Mouse (Mus musculus) olfactory bulb, adult 2 months (tissue): ENCODE measurements at regions not wholly inside any gene's neighbourhood (a gene's known extent, or its start where the extent isn't known, plus 50 kb on each side); places are given as distances from the start of the nearest gene placed in this dataset.

Experiments
- H3K27ac ChIP-seq: fragments of 200-500 bp; 2 replicates; pipeline ENCODE4 v1.5.1; 2012; ENCODE audit warnings: low read depth, low read length; ENCODE audit not compliant: insufficient read depth
- H3K4me1 ChIP-seq: fragments of 200-500 bp; 2 replicates; pipeline ENCODE4 v1.6.1; 2012; ENCODE audit warnings: low read length; ENCODE audit not compliant: control insufficient read depth, insufficient read depth
- H3K4me3 ChIP-seq: fragments of 200-500 bp; 2 replicates; pipeline ENCODE4 v1.5.1; 2012; ENCODE audit warnings: mild to moderate bottlenecking, low read depth, low read length, moderate library complexity; ENCODE audit not compliant: insufficient read depth
- CTCF ChIP-seq: fragments of 200-500 bp; IDR thresholded peaks from 2 replicates; pipeline ENCODE4 v1.5.1; 2012; ENCODE audit warnings: low read depth, mild to moderate bottlenecking, low read length, moderate library complexity; ENCODE audit not compliant: insufficient read depth
- POLR2A ChIP-seq: fragments of 200-500 bp; IDR thresholded peaks from 2 replicates; pipeline ENCODE4 v1.6.1; 2012; ENCODE audit warnings: mild to moderate bottlenecking, low read depth, low read length, moderate library complexity; ENCODE audit not compliant: insufficient read depth
- WGBS: fragments of 180-500 bp; shearing (Covaris S2); methylation state at CpG from one replicate; pipeline ENCODE4 v1.1.7; 2018; 5-methylcytosine and 5-hydroxymethylcytosine counted together

DNA sequence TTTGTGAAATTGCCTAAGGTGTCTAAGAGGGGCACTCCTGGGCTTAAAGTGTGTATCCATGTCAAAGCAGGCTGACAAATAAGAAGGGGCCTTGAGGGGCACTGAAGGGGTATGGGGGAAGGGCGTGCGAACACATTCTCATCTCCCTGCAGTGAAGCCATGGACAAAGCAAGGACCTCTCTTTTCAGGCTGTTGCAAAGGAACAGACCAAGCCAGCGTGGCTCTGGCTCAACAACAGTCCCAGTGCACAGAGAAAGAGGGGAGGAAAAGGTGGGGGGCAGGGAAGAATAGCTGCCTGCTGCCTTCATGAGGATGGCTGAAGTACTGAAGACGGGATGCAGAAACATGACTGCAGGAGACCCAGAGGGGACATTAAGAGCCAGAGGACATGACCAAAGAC, 184.9 kb upstream of the Rbms3 start:
- no peak for TF ChIP-seq CTCF
- no peak for TF ChIP-seq POLR2A
- H3K4me3 ChIP-seq = no peak overlapping the region
- no peak overlapping the region for H3K27ac ChIP-seq
- peaks cover 4% of the 10 kb centered on the region; the same call in 1 of the 2 replicates for H3K4me1 ChIP-seq
- 48% methylated on average over 4 of the region's 4 CpGs for WGBS

DNA sequence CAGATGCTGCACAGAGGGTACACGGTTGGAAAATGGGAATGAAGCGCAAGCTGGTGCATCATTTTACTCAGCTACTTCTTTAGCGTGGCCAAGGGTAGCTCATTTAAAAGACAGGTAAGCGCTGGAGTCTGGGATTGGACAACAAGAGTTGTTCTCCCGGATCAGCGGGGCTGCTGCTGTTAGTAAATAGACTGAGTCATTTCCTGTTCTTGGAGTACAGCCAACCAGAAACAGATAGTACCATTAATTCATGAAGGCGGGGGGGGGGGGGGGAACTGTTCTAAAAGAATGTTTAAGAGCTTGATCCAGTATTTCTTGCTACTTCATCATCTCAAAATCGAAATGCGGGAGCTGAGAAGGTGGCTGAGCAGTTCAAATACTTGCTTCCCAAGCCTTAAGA, 183.5 kb upstream of the Rbms3 start:
- Histone ChIP-seq H3K4me1 (peaks cover 4% of the 10 kb centered on the region; the same call in 1 of the 2 replicates), H3K27ac (no peak overlapping the region), H3K4me3 (no peak overlapping the region)
- TF ChIP-seq POLR2A (no peak), CTCF (no peak)
- WGBS = 48% methylated on average over 9 of the region's 9 CpGs

DNA sequence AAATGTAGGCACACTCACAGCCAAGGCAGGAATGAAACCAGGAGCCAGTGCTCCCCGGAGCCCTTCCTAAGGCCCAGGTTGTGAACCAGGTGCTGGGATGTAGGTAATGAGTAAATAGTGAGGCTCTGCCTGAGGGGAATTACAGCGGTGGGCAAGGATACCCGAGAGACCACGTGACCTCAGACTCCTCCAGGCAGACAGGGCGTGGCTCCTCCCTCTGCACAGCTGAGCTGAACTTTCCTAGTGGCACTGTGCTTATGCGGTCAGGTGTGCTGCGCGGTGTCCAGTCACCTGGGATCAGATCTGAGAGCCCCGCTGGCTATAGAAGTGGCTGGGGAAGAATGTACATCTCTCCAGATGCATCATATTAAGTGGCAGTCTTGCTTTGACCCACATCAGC, 176.1 kb upstream of the Rbms3 start:
- TF ChIP-seq POLR2A = no peak
- 0 out of 2 replicates have a peak, but pooled peaks cover 2% of the 10 kb centered on the region for H3K4me1 ChIP-seq
- no peak overlapping the region for H3K4me3 ChIP-seq
- 85% methylated on average over 9 of the region's 9 CpGs for WGBS
- H3K27ac ChIP-seq = no peak overlapping the region

DNA sequence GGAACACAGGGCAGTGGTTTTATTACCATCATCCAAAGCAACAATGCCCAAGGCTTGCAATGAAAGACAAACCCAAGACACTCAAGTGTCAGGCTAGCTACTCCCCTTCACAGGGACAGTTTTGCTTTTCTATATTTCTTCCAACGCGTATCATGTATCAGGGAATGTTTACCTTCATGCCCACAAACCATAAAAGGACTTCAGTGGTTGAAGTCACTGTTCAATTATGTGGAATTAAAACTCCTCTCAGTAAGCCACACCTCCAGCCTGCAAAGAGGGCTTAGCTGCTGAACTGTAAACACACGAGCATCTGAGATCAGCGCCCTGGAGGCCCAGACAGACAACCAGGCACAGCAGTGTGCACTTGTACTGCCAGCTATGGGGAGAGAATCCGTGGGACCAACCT, 154.5 kb upstream of the Rbms3 start:
- no peak for TF ChIP-seq CTCF
- Histone ChIP-seq H3K4me1 (peaks cover 4% of the 10 kb centered on the region; the same call in 1 of the 2 replicates), H3K27ac (no peak overlapping the region), H3K4me3 (no peak overlapping the region)
- WGBS = 83% methylated on average over 5 of the region's 5 CpGs

DNA sequence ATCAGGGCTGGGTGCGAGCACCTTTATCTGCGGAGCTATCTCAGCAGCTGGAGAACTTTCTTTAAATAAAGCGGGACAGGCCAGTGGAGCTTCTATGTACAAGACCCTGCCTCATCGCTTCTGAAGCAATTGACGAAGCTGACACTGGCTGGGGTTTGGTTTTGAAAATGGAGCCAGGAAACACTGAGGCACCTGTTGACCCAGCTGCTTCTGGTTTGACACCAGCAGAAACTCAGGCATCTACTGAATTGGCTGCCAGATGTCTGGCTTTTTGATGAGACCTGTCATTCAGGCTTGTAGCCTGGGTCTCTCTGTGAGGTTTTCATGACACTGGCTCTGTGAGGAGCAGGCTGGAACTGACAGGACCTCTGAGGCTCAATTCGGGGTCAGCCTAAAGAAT, 124.9 kb upstream of the Rbms3 start:
- TF ChIP-seq POLR2A = no peak
- no peak for TF ChIP-seq CTCF
- Histone ChIP-seq H3K4me1 (no peaks in the 10 kb centered on the region), H3K4me3 (no peak overlapping the region), H3K27ac (no peak overlapping the region)
- WGBS = 97% methylated on average over 6 of the region's 6 CpGs

DNA sequence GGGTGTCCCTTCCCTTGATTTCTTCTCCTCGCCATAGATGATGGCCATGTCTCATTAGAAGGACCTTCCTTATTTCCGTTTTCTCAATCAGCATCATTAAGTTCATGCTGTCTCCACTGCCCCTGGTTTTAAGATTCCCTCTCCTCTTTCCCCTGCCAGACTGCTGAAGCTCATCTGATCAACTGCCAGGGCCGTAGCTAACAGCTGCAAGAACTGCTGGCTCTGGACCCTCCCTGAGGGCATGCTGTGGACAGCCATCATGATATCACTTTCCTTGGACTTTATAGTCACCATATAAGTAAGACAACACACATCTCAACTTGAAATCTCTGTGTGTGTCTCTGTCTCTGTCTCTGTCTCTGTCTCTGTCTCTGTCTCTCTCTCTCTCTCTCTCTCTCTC, 123.8 kb upstream of the Rbms3 start:
- Histone ChIP-seq H3K4me1 (no peaks in the 10 kb centered on the region), H3K27ac (no peak overlapping the region), H3K4me3 (no peak overlapping the region)
- 84% methylated on average over 3 of the region's 3 CpGs for WGBS
- TF ChIP-seq CTCF (no peak), POLR2A (no peak)

DNA sequence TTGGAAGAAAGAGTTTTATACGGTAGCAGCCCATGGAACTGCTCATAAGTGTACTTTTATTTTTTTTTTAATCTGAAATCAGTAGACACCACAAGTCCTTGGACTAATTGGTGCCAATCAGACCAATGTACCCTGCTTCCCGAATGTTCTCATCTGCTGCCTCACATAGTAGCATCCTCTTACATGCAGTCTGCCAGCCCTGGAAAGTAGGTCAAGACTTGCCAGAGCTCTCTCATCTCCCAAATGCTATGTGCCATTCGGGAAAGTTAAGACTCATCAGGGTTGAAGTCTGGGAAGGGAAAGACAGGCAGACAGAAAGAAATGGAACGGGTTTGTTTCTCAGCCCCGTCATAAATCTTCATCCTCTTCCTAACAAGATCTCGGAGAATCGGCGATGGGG, 115.2 kb upstream of the Rbms3 start:
- TF ChIP-seq CTCF (no peak), POLR2A (no peak)
- Histone ChIP-seq H3K4me1 (no peaks in the 10 kb centered on the region), H3K4me3 (no peak overlapping the region), H3K27ac (no peak overlapping the region)
- 93% methylated on average over 8 of the region's 8 CpGs for WGBS

DNA sequence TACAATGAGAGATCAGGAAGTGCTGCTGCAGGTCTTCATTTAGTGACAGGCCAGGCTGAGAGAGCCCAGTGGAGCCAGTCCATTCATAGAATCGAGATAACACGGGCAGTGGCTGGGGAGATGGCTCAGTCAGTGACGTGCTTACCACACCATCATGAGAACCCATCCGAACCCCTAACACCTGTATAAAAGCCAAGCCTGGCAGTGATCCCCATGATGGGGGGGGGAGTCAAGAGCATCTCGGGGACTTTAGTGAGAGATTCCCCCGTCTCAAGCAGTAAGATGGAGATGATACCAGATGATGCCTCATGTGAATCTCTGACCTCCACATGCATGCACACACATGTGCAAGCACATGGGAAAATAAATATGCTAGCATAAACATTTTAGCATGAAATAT, 99.7 kb upstream of the Rbms3 start:
- H3K4me1 ChIP-seq = no peaks in the 10 kb centered on the region
- WGBS = 95% methylated on average over 6 of the region's 6 CpGs
- TF ChIP-seq POLR2A = no peak
- no peak for TF ChIP-seq CTCF
- no peak overlapping the region for H3K27ac ChIP-seq
- H3K4me3 ChIP-seq = no peak overlapping the region

DNA sequence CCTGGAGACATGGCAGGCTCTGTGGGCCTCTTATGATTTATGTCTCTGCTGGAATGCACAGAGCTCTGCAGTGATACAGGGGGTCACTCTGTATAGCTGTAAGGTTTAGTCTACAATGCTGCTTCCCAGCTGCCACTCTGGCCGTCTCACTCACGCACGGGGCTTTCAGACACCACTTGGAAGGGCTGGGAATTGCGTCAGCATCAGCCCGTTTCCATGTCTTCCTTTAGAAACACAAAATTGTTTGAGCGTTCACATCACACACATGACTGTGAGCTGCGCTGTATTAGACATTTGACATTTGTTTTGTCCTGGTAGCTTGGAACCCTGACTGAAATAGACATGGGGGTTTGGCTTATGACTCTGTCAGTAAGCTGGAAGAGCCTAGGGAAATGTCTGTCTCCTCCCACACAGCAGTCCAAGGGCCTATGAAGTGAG, 90.5 kb upstream of the Rbms3 start:
- no peak overlapping the region for H3K27ac ChIP-seq
- no peak overlapping the region for H3K4me3 ChIP-seq
- WGBS = 92% methylated on average over 7 of the region's 7 CpGs
- no peak for TF ChIP-seq POLR2A
- TF ChIP-seq CTCF = no peak
- no peaks in the 10 kb centered on the region for H3K4me1 ChIP-seq

DNA sequence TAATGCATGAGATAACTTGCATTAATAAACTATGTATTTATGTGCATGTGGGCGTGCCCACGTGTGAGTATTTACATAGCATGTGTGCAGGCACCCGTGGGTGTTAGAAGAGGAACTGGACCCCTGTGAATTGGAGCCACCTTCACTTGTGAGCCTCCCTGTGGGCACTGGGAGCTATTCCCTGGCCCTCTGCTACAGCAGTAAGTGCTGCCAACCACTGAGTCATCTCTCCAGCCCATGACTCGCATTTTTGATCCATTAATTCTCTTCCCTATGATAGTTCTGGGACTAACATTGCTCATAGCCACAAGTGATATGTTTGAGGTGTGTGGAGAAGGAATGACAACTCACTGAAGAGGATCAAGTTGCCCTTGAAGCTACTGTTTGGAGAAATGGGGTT, 87.6 kb upstream of the Rbms3 start:
- H3K4me1 ChIP-seq = no peaks in the 10 kb centered on the region
- no peak overlapping the region for H3K4me3 ChIP-seq
- TF ChIP-seq CTCF (no peak), POLR2A (no peak)
- no peak overlapping the region for H3K27ac ChIP-seq
- WGBS = 80% methylated on average over 4 of the region's 4 CpGs

DNA sequence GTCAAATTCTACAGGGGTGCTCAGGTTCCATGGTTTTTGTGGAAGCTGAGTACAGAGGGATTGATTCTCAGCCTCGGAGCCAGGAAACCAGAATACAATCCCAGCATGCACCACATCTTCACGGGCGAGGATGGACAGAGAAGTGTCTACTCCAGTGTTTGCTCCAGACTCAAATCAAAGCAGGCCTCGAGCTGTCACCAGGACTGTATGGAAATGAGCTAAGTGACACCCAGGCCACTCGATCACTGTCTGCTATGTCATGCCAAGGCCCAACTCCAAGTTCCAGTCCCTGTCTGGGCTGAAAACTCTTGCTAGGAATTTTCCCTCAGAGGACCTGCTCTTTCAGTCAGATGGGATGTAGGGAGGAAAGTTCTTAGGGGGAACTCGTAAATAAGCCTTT, 86.8 kb upstream of the Rbms3 start:
- H3K4me1 ChIP-seq = no peaks in the 10 kb centered on the region
- 84% methylated on average over 6 of the region's 6 CpGs for WGBS
- TF ChIP-seq CTCF (no peak), POLR2A (no peak)
- H3K27ac ChIP-seq = no peak overlapping the region
- no peak overlapping the region for H3K4me3 ChIP-seq
